Mouse (Mus musculus) spleen, adult 2 months (tissue): ENCODE results near the gene Slc46a1.

Experiments
- CTCF ChIP-seq: fragments of 200-500 bp; IDR thresholded peaks from 2 replicates; pipeline ENCODE4 v1.5.1; 2011; ENCODE audit warnings: mild to moderate bottlenecking, inconsistent platforms; ENCODE audit not compliant: insufficient read depth, insufficient read length, insufficient replicate concordance; ENCODE audit errors: extremely low read depth
- POLR2A ChIP-seq: fragments of 200-500 bp; IDR thresholded peaks from 2 replicates; pipeline ENCODE4 v1.6.1; 2011; ENCODE audit warnings: low read depth, low read length, inconsistent platforms

DNA sequence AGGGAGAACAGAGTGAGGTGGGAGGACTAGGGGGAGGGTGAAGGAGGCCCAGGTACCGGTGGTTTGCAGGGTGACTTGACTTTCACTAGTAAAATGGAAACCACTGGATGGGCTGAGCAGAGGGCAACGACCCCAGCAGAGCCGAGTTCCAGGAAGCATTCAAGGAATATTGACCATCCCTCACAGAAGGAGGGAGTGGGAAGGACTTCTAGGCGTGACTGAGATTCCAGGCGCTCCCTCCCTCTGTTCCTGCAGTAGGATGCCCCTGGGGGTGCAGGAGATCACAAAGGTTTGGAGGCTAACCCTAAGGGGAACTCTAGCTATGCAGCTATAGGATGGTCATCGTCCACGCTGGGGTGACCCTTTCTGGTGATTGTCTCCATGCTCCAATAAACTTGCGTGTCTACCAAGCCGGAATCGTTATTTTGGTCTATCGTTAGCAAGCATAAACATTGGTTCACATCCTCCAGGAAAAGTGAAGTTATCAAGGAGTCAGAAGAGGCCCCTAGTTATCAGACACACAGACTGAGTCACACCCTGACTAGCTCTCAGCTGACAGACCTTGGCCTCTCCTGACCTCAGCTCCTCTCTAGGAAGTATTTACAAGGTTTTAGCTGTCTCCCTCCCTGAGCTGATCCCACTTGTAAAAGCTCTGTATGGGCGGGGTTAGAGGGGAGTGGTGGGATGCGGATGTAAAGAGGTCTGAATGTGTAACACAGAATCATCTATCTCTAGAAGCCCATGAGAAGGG lies 2.0 kb upstream of the Slc46a1 start:
- TF ChIP-seq POLR2A (no peak), CTCF (no peak)
